Mouse (Mus musculus): ENCODE results near the gene Hist1h3a.

- no peak for TF ChIP-seq CTCF (IDR thresholded peaks at IDR 0.05; ENCODE audit: low read depth, low read length)
- TF ChIP-seq TAL1 (conservative IDR thresholded peaks at IDR 0.05; ENCODE audit: low read depth, low read length) = no peak
- no peak for TF ChIP-seq POLR2AphosphoS5 (IDR thresholded peaks at IDR 0.05; ENCODE audit: insufficient replicate concordance, low read depth, low read length)
- TF ChIP-seq GATA1 (IDR thresholded peaks at IDR 0.05; ENCODE audit: borderline replicate concordance, low read length) = no peak
These were observed 16.2 kb upstream of the Hist1h3a start for GRCm38 (mm10) chr13:23778339-23778738.

Data from G1E (cell line).